Mouse (Mus musculus) gonadal fat pad, adult 2 months (tissue): ENCODE measurements at regions not wholly inside any gene's neighbourhood (a gene's known extent, or its start where the extent isn't known, plus 50 kb on each side); places are given as distances from the start of the nearest gene placed in this dataset.

Experiments
- DNase-seq: peaks from one replicate; pipeline ENCODE4 v3.0.0-alpha.2; 2012; ENCODE audit warnings: low read depth

- DNase-seq: no peak
Measured at GRCm38 (mm10) chr16:69646156-69646555, 217.4 kb downstream of the Speer2 start.

GRCm38 (mm10) chr16:69607736-69608135 lies 255.8 kb downstream of the Speer2 start:
- no peak for DNase-seq

GRCm38 (mm10) chr16:69600978-69601377 lies 262.6 kb downstream of the Speer2 start:
- DNase-seq: no peak

GRCm38 (mm10) chr16:69577205-69577604 lies 286.3 kb downstream of the Speer2 start:
- DNase-seq: peak; percentile 74

GRCm38 (mm10) chr16:69568189-69568588 lies 295.4 kb downstream of the Speer2 start:
- DNase-seq: peak; percentile 4

- no peak for DNase-seq
Measured at GRCm38 (mm10) chr16:69567420-69568179, 295.9 kb downstream of the Speer2 start.
